Mouse (Mus musculus): ENCODE data around the gene Agbl4.

- no peak for TF ChIP-seq POLR2A (IDR thresholded peaks at IDR 0.05; ENCODE audit: low read depth, low read length)
- no peak for TF ChIP-seq JUND (conservative IDR thresholded peaks at IDR 0.05; ENCODE audit: low read depth, low read length)
- TF ChIP-seq CTCF (conservative IDR thresholded peaks at IDR 0.05 in 1 of 2, IDR thresholded peaks at IDR 0.05 in 1 of 2; ENCODE audit: low read depth in 2 of 2, low read length in 2 of 2) = no peak
- no peak for TF ChIP-seq POLR2AphosphoS2 (IDR thresholded peaks at IDR 0.05; ENCODE audit: low read depth, low read length)
Measured at GRCm38 (mm10) chr4:111294528-111295241, 897.2 kb downstream of the Agbl4 start.
